Mouse (Mus musculus) thymus, postnatal 14 days (tissue): ENCODE data around the gene Gstp3.

ENCODE experiments used
- DNase-seq: peaks from one replicate; pipeline ENCODE4 v3.0.0; 2021

Gstp3 gene

DNA sequence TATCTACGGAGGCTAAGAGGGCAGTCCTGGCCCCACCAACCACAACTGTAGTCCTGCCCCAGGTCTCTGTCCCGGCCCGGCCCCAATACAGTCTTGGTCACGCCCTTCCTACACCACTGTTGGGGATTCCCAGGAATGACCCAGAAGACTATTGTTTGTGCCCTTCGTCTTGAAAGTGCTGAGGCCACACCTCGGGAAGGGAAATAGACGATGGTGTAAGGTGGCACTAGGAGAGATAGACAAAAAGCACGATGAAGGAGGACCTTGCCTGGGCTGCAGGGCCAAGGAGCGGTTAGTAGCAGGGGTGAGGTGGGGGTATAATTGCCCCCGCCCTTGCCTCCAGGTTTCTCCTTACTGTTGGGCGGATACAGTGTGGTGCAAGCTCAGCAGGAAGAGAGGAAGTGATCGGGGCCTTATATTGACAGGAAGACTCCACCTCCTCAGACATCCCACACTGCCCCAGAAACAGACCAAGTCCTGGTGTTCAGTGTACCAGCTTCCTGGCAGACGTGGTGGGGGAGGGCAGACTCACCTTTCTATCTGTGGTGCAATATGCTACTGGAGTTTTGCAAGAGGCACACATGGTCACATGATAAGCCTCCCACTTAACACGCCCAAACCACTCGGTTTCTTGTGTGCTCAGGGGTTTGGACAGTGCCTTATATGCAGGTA, at the start of gene Gstp3:
Gene Gstp3 (minus strand): TSS at position 501 of the 672 bp plus-strand sequence.
- peak; percentile 64 for DNase-seq

DNA sequence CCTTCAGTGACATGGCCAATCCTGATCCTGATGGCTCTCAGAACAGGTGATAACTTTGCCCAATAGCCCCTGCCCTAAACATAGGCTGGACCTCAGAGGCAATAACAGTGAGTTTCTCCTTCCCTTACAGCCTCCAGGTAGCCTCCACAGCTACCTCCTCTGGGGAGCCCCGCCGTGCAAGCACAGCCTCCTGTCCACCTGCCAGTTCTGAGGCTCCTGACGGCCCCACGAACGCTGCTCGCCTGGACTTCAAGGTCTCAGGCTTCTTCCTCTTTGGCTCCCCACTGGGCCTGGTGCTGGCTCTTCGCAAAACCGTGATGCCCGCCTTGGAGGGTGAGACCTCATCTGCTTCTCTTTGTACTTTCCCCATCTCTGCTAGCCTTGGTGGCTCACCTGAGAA, 49.2 kb upstream of the Gstp3 start:
- DNase-seq: no peak

DNA sequence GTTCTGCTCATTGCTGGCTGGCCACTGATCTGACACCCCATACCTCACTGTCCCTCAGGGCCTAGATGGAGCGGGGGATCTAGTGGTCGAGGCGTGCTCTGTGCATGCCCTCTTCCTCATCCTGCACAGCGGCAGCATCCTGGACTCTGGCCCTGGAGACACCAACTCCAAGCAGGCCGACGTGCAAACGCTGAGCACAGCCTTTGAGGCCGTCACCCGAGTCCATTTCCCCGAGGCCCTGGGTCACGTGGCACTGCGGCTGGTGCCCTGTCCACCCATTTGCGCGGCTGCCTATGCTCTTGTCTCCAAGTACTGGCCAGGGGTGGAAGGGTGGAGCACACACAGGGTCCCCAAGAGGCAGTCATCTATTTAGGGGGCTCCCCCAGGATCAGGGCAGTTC, 47.3 kb upstream of the Gstp3 start:
- no peak for DNase-seq

DNA sequence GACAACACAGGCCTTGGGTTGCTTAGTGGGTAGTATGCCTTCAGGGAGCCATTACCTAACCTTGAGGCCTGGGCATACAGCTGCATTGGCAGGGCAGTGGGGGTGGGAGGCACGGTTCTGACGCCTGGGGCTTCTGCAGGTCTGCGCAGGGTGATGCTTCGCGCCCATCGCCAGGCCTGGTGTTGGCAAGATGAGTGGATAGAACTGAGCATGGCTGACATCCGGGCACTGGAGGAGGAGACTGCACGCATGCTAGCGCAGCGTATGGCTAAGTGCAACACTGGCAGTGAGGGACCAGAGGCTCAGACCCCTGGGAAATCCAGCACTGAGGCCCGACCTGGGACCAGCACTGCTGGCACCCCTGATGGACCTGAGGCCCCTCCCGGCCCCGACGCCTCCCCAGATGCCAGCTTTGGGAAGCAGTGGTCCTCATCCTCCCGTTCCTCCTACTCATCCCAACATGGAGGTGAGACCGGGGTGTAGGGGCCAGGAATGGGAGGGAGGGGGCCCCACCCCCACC, 45.4 kb upstream of the Gstp3 start:
- DNase-seq: no peak

DNA sequence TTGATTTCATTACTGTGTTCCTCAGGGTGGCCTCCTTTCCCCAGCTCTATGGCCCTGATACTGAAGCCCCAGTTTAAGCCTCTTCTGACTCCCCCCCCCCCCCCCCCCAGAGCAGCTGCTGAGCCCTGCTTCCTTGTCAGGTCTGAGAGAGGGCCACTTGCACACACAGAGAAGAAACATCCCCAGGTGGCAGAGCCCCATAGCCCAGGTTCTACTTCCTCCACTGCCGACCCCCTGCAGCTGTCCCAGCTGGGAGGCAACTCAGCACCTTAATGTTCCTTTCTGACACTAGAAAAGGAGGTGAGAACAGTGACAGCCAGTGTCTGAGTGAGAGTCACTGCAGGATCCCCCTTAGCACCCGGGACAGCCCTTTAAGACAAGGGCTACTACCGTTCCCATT, 44.4 kb upstream of the Gstp3 start:
- DNase-seq: peak; percentile 60

DNA sequence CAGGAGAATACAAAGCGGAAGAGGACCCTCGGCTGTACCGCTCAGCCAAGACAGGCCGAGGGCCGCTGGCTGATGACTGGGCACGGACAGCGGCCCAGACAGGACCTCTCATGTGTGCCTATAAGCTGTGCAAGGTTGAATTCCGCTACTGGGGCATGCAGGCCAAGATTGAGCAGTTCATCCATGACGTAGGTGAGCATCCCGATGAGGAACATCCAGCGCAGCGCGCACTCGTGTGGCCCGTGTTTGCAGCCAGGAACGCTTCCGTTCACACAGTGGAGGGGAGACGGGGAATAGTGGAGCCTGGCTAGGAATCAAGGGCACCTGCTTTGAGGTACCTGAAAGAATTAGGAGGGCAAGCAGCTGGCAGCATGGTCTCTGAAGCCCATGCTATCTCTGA, 43.9 kb upstream of the Gstp3 start:
- no peak for DNase-seq

DNA sequence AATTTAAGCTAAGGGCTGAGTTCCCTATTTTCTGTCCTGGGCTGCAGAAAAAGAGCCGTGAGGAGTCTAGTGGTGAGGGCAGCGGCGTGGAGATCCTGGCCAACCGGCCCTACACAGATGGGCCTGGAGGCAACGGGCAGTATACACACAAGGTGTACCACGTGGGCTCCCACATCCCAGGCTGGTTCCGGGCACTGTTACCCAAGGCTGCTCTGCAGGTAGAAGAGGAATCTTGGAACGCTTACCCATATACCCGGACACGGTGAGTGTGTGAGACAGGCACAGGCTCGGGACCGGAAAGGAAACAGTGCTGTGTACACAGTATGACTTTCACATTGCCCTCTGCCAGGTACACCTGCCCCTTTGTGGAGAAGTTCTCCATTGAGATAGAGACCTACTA, 43.3 kb upstream of the Gstp3 start:
- DNase-seq: no peak

DNA sequence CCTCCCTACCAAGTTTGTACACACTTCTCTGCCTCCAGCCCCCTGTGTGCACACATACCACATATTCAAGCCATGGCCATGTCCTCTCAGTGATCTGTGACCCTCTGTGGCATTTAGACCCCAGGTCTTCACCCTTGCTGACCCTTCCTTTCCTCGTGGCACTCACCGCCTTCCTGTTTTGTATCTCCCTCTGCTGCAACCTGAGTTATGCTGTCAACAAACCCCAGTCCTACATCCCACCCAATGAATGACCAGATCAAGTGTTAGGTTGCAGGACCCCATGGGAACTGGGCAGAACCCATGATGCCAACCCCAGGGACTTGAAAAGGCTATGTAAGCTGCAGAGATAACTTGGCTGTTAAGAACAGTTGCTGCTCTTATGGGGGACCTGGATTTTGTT, 42.7 kb upstream of the Gstp3 start:
- DNase-seq: no peak

DNA sequence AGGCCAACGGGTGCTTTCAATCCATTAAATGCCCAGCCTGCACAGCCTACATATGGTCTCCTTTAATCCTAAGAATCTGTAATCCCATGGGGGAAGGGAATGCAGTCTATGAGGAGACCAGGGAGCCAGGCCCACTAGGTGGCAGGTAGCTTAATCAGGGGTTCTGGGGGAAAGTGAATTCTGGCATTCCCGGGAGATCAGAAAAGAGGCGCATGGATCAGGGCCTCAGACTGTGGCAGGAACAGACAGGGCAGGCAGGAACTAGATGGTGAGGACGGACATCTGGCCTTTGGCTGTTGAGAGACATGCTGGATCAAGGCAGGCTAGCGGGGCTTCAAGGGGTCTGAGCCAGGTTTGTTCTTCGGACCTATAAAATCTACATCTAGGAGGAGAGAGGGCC, 42.1 kb upstream of the Gstp3 start:
- DNase-seq: no peak

DNA sequence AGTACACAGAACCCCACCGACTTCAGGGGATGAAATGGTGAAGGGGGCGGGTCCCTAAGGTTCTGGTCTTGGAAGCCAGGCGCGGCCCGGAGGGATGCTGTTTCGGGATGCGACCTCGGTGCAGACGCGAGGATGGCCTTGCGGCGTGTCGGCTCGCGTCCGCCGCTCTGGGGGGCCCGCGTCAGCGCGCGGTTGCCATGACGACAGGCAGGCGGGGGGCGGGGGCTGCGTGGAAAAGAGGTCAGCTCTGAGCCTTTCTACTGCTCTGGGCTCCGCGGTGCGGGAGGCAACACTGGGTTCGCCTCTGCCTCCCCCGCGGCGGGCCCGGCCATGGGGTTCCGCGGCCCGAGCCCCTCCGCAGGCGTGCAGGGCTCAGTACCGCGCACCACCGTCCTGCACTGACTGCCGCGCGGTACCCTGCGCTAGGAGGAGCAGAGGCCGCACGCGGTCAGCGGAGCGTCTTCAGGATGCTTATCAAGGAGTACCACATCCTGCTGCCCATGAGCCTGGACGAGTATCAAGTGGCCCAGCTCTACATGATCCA, 41.4 kb upstream of the Gstp3 start:
- DNase-seq: peak; percentile 75

DNA sequence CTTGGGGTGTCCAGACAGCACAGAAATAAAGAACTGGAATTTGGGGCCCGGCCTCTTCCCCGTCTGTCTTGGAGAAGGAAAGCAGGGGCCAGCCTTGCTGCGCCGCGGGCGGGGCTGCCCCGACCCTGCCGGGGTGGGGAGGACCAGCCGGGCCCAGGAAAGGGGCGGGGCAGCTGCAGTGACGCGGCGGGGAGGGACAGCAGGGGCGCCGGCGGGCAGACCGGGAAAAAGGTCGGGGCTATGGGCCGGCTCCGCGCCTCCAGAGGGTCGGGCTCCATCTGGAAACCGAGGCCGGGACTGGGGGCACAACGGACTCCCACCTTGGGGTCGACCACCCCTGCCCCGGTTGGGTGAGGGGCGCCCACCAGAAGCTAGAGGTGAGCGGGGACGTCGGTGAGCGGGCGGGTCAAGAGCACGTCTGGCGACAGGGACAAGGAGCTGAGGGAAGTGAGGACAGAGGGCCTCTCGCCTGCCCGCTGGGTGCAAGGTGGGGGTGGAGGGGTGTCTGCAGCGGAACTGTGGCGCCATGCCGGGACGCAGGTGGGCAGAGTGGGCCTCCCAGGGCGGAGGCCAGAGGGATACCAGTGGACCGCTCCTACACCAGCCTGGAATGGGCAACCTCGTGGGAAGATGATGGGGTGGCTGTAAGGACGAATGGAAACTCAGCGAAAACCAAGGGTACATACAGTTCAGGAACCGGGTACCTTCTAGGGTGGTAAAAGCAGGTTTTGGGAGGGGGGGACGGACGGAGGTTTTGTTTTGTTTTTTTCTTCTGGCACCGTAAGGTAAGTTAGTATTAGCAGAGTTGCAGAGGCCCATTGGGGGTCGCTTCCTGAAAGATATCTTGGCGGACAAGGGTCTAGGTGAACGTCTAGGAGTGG, 40.7 kb upstream of the Gstp3 start, which contains the start of gene Pitpnm1:
Gene Pitpnm1 (plus strand): TSS at position 162 of the 881 bp plus-strand sequence.
- peak; percentile 87 for DNase-seq

DNA sequence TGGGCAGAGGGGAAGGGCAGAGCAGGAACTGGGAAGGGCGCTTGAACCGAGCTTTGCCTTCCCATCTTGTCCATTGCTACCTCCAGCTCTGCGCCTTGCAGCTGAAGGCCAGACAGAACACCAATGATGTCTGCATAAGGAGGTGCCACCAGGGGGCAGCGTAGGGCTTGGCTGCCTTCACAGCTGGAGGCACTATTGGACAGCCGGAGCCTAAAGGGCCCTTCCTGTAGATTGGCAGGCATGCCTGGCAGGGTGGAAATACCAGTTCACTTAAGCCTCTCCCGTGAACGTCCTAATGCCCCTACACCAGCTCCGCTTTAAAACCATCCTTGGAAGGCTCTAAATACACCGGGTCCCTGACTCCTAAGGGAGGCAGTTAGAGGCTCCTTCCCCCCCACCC, 39.7 kb upstream of the Gstp3 start:
- peak; percentile 96 for DNase-seq

DNA sequence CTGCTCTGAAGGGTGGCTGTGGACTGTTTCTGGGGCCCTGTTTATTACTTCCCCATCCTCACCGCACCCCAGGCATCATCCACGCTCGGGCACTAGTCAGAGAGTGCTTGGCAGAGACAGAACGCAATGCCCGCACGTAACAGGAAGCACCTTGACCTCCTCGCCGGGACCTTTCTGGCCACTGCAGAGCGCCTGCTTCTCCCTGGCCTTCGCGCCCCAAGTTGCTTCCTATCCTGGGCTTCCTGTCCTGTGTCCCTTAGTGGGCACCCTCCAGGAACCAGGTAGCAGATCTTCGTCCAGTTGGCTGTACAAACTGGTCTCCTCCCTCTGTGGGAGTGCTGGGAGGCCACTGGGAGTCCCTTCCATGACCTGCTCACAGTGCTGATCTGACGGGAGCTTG, 39.1 kb upstream of the Gstp3 start:
- DNase-seq: no peak

DNA sequence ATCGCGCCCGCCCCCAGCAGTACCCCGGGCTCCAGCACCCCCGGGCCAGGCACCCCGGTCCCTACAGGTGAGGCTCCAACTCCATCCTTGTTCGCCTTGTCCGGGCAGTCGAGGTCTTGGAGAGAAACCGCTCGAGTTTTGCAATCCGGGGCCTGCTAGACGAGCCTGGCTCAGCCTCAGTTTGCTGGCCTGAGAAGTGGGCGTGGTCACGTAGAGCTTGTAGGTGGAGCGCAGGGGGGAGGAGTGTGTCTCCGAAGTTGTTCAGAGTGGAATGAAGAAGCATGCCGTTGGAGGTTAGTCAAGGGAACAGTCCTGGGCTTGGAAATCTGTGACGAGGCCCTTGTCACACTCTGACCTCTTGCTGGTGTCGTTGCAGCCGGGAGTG, 38.1 kb upstream of the Gstp3 start:
- DNase-seq: peak; percentile 75

DNA sequence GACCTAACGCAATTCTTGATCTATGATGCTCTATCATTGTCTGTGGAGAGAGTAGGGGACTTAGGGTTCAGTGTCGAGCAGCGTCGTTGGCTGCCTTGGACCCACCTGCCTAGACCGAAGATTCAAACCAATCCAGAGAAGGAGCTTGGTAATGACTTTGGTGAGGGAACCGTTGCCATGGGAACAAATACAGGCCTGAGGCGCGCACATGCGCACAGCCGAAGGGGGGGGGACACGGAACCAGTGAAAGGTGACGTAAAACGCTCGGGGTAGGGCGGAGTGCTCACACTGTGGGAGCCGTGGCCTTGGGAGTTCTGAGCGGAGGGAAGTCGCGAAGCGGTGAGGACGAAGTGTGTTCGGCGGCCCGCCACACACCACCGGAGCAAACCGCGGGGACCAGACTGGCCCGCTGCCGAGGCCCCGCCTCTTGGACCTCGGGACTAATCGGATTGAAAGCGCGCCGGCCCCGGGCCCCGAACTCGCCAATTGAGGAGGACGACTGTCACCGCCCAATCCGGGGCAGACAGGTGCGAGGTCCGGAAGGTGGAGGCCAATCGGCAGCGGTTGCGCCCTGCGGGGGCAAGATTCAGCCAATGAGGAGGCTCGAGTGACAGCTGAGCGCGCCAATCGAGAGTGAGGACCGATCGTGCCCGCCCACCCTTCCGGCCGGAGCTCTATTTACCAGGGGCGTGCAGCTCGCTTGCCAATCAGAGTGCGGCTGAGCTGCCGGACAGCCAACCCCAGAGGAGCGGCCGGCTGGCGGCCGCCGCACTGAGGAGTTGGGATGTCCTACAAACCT, 37.5 kb upstream of the Gstp3 start, which contains the start of gene Cdk2ap2:
Gene Cdk2ap2 (plus strand): TSS at position 541 of the 799 bp plus-strand sequence.
- DNase-seq: peak; percentile 99

DNA sequence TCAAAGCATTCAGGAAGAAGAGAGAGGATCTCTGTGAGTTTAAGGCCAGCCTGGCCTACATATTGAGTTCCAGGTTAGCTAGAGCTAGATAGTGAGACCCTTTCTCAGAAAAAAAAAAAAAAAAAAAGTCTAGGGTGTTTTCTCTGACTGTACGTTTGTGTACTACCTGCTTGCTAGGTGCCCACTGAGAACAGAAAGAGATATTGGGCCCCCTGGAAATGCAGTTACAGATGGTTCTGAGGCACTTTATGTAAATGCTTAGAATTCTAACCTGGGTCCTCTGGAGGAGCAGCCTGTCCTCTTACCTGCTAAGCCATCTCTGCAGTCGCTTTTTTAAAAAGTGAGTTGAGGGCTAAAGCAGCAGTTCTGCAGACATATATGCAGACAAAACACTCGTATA, 36.4 kb upstream of the Gstp3 start:
- DNase-seq: no peak

DNA sequence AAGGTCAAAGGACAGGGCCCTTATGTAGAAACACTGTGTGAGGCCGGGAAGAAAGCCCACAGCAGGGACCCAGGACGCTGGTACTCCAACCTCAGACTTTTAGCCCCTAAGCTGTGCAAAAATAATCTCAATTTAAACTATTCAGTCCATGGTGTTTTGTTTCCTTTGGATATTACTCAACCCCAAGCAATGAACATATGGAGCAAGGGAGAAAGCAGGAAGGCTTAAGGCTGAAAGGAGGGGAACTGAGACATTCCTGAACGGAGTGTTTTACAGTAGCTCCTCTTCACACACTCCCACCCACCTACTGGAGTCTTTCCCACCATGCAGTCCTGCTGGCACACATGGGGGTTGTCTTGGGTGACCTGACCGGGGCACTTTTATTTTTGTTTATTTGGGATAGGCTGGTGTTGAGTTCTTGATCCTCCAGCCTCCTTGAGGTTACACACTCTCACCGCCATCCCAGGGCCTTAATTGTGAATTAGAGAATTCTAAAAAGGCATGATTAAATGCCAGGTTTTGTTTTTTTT, 35.5 kb upstream of the Gstp3 start:
- DNase-seq: no peak

DNA sequence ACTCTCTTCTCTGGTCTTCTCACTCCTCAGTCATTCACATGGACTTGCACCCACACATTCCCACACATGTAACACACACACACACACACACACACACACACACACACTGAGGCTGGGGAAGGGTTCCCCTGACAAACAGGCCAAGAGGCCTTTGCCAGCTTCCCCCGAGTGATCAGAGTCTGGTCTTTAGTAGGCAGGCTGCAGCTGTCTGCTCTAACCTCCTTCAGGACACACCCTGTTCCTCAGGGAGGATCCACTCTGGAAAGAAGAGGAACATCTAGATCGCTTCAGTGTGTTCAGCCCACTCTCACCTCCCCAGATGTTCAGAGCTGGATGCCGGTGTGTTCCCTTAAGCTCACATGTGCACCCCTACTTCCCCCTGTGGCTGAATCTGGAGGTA, 35.0 kb upstream of the Gstp3 start:
- no peak for DNase-seq

DNA sequence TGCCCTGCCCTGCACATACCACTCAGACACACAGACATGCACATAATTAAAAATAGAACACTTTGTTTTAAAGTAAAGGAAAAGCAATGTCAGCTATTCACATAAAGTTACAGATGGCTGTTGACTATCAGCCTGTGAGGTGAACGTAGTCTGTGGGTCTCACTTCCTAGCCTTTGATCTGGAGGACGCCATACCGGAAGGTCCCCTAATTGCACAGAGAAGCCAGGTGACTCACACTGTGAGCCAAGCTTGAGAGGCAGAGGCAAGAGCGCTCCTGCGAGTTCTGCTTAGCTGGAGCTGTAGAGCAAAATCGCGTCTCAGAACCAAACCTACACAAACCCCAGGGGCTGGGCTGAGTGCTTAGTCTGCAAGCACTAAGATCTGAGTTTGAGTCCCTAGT, 34.4 kb upstream of the Gstp3 start:
- no peak for DNase-seq

DNA sequence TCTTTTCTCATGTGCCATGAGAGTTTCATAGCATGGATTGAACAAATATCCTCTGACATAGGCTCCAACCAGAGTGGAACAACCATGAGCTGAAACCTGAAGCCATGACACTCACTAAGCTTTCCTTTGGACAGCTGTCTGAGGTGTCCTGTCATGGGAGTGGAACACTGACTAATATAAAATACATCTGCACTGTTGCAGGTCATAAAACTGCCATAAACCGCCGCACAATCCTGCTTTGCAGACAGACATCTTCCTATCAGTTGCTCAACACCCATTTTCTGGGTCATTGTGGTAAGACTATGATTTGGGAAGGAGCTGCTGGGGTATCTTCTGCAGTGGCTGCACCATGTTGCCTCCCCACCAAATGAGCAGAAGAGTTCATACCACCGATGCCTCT, 33.4 kb upstream of the Gstp3 start:
- DNase-seq: no peak

DNA sequence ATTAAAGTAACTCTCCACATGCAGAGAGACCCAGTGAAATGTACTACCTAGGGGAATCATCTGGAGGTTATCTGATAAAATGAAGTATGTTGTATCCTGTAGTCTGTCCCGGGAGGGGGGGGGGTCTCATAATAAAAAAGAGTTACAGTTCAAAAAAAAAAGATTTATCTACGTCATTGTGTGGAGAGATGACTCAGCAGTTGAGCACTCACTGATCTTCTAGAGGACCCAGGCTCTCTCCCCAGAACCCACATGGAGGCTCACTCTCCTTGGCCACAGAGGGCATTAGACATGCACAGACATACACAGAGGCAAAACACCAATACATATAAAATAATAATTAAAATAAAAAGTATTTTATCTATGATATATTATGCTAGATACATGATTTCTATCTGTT, 32.0 kb upstream of the Gstp3 start:
- DNase-seq: no peak

DNA sequence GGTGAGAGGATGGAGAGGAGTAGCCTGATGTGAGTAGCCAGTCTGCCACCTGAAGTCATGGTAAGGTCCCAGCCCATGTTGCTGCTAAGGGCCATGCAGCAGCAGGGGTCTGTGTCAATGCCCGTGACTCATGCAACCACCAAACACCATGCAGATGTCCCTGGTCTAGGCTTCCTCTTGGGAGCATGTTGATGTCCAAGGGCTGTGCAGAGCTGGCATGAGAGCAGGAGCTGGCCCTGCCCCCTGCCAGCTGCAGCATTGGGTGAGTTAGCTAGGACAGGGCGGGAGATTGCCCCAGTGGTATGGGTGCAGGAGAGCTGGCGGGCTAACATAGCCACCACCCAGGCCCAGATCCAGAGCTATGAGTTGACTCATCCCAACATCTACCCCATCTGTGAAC, 31.1 kb upstream of the Gstp3 start:
- no peak for DNase-seq

DNA sequence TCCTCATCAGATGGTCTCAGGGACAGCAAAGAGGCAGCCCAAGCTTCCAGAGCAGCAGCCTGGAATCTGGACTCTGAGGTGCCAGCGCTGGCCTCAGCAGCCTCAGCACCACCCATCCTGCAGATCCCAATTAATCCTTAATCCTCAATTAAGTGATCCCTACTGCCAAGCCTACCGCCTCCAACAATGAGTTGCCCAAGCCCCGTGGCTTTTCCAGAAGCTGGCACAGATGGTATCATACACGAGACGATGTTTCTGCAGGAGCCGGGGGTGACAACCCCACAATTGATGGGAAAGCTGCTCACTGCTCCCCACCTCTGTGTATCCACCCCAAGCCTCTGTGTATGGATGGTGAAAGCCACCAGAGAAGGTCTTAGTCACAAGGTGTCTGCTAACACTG, 29.8 kb upstream of the Gstp3 start:
- no peak for DNase-seq
